24 mouse cellular contexts compared by ENCODE assay signal in genomic region chr5:103102176-103102575, GRCm38 (mm10).
"Had no signal": no experiment of that assay in that cellular context is flagged by ENCODE, and none has a peak within 500 bp of the region (broad histone marks: within the 10 kb centered on the region; RNA-seq: fewer than 3 reads in every experiment).

No protein-coding gene starts in this region.

- H3K36me3 ChIP-seq: limb, embryonic 10.5 days; limb, embryonic 13.5 days; liver, embryonic 12.5 days; liver, embryonic 15.5 days; lung, embryonic 15.5 days; midbrain, embryonic 10.5 days; midbrain, embryonic 15.5 days; neural tube, embryonic 12.5 days; neural tube, embryonic 15.5 days had no signal

- ATAC-seq: liver, embryonic 12.5 days; midbrain, embryonic 15.5 days had no signal

- H3K4me1 ChIP-seq: limb, embryonic 10.5 days; limb, embryonic 13.5 days; liver, embryonic 12.5 days; liver, embryonic 15.5 days; megakaryocyte, embryonic 14.5 days; neural tube, embryonic 12.5 days; neural tube, embryonic 15.5 days had no signal

- H3K4me3 ChIP-seq: limb, embryonic 10.5 days; limb, embryonic 13.5 days; liver, embryonic 12.5 days; liver, embryonic 15.5 days; lung, embryonic 15.5 days; megakaryocyte, embryonic 14.5 days; midbrain, embryonic 10.5 days; midbrain, embryonic 15.5 days; neural tube, embryonic 12.5 days; neural tube, embryonic 15.5 days had no signal

- H3K4me2 ChIP-seq: limb, embryonic 13.5 days; liver, embryonic 12.5 days; liver, embryonic 15.5 days; lung, embryonic 15.5 days; midbrain, embryonic 15.5 days; neural tube, embryonic 12.5 days; neural tube, embryonic 15.5 days had no signal

- DNase-seq: kidney, postnatal 14 days; kidney, postnatal 4 days; layer of hippocampus, postnatal 36 days; liver; lung, adult 18-20 months; lung, postnatal 10 days; lung, postnatal 36 days; right cerebral cortex, adult 18-20 months; right cerebral cortex, postnatal 14 days; right cerebral cortex, postnatal 4 days; thymus, adult 2 months; thymus, postnatal 14 days; thymus, postnatal 4 days had no signal

- H3K27me3 ChIP-seq: limb, embryonic 13.5 days; liver, embryonic 12.5 days; liver, embryonic 15.5 days; lung, embryonic 15.5 days; megakaryocyte, embryonic 14.5 days; midbrain, embryonic 15.5 days; neural tube, embryonic 12.5 days; neural tube, embryonic 15.5 days had no signal

- H3K27ac ChIP-seq: limb, embryonic 10.5 days; limb, embryonic 13.5 days; liver, embryonic 12.5 days; liver, embryonic 15.5 days; lung, embryonic 15.5 days; midbrain, embryonic 10.5 days; midbrain, embryonic 15.5 days; neural tube, embryonic 12.5 days; neural tube, embryonic 15.5 days; stomach, postnatal 0 days had no signal

- H3K9me3 ChIP-seq: limb, embryonic 10.5 days; liver, embryonic 12.5 days; liver, embryonic 15.5 days; lung, embryonic 15.5 days; midbrain, embryonic 10.5 days; midbrain, embryonic 15.5 days; neural tube, embryonic 12.5 days; neural tube, embryonic 15.5 days had no signal

- H3K9ac ChIP-seq: limb, embryonic 13.5 days; liver, embryonic 12.5 days; liver, embryonic 15.5 days; lung, embryonic 15.5 days; midbrain, embryonic 15.5 days; neural tube, embryonic 12.5 days; neural tube, embryonic 15.5 days had no signal
